Mouse (Mus musculus): ENCODE data around the gene Leprot.
A peak's percentile ranks its signal among the peaks of the same experiment; 100 is the strongest.

Gene Leprot

DNA sequence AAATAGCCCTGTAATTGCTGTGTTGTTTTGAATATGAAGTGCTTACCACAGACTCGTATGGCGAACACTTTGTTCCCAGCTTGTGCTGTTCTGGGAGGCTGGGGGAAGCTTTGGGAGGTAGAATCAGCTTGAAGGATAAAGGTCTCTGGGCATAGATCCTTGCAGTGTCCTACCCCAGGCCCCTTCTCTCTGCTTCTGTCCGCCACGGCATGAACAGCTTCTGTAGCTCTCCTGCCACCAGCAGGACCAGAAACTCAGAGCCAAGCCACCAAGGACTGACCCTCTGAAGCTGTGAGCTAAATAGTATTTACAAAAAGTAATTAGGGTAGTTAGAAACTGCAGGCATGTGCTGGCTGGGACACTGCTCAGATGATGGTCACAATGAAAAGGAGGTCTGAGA is 17.2 kb downstream of the Leprot start:
- DNase-seq (ENCODE audit: low spot score): no peak

DNA sequence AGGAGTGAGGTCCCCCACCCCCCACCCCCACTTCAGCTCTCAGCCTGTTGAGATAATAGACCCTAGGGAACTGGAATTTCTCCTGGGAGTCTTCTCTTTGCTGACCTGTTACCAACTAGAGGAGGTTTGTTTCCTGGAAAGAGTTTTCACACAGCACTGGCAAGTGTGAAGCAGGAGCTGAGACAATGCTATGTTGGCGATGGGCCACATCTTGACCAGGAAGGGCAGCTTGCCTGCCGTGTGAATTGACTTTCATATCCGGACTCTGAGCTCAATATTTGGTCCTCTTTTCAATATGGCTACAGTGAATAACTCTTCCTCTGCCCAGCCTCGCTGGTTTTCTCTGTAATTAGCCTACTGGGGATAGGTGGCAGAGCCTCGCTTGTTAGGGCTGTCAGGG is 21.6 kb downstream of the Leprot start:
- no peak for DNase-seq (ENCODE audit: low spot score)

DNA sequence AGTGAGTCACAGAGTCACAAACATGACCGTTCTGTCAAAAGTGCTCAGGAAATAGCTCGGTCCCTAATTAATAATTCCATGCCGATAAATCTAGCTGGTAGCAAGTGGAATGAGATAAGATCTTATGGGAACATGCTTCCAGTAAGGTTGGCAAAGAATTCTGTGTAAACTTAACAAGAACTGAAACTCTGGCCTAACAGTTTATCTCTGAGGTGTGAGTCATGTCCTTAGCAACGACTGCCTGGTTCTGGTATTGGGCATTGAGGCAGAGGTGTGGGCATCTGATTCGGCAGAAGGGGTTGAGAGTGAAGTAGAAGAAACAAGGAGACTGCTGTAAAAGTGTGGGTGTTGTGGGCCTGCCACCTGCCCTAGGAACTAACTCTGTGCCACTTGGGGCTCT is 22.3 kb downstream of the Leprot start:
- no peak for DNase-seq (ENCODE audit: low spot score)

DNA sequence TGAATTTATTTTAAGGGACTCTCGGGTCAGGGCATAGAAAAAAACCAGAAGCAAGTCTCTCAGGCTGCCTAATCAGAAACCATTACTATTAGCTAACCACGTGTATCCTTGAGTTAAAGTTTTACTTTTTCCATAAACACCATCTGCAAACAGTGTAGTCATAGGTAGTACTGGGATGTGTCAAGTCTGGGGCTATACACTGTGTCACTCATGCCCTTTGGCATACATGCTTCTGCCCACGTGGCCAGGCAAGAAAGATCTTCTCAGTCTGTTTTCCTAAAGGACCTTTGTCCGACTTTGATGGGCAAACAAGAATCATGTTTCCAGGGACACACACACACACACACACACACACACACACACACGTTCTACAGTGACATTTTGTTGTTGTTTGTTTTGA is 27.3 kb downstream of the Leprot start:
- no peak for DNase-seq (ENCODE audit: low spot score)

DNA sequence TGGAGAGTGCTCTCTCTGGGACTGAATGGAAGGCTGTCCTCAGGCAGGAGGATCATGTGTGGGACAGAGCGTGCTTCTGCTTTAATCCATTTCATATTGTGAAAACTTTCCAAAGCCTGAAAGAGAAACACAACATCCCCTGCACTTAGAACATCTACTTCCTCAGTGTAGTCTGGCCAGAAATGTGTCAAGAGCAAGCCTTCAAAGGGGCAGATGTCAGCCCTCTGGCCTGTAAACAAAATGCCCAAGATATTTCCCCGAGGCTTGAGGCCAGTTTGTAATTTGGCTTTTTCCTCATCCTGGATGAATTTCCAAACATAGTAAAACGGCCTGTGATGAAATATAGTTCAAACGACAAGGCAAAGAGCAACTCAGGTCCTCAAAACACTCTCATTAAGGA is 28.2 kb downstream of the Leprot start:
- DNase-seq (ENCODE audit: low spot score): no peak

DNA sequence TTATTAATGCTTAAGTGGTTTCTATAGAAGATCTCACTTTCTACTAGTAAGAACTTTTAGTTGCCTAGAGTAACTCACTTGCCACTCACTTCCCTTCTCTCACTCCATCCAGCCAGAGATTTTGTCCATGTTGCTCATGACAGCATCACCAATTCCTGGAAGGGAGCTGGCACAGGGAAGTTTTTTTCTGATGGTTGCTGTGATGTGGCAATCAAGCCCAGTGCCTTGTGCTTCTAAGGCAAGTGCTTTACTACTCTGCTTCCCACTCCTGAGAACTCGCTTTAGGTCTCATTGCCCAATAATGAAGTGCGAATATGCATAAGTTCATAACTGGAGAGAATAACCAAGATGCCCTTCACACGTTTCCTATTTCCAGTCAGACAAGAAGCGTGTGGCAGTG is 35.1 kb downstream of the Leprot start:
- DNase-seq (ENCODE audit: low spot score): no peak

DNA sequence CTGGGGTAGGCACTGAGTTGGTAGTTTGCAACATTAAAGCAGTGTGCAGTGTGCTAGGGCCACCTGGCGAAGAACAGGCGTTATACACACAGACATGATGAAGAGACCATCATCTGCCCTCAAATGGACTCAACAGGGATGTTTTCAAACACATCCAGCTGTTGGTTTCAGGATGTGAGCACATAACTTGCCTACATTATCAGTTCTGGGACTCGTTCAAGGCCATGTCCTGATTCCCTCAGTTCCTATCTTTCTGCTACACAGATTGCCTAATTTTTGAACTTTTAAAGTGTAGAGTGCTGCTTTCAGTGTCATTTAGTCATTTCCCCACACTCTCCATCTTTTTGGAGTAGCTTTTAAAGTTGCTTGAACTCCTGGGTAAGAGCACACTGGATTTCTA is 35.6 kb downstream of the Leprot start:
- no peak for DNase-seq (ENCODE audit: low spot score)

DNA sequence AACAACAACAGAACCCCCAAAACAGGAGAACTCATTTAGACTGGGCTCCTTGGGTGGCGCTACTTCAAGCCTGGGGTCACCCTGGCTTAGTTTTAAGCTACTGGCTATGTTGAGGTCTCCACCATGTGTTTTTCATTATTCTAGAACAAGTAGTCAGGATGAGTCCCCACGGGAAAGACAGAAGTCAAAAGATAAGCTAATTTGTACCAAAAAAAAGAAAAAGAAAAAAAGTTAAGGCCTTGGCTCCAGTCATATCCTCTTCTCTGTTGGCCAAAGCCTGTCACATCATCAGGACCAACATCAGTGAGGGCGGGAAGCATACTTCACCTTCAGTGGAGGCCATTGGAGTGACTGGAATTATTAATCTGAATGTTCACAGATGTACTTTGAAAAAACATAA is 37.3 kb downstream of the Leprot start:
- DNase-seq (ENCODE audit: low spot score): no peak

DNA sequence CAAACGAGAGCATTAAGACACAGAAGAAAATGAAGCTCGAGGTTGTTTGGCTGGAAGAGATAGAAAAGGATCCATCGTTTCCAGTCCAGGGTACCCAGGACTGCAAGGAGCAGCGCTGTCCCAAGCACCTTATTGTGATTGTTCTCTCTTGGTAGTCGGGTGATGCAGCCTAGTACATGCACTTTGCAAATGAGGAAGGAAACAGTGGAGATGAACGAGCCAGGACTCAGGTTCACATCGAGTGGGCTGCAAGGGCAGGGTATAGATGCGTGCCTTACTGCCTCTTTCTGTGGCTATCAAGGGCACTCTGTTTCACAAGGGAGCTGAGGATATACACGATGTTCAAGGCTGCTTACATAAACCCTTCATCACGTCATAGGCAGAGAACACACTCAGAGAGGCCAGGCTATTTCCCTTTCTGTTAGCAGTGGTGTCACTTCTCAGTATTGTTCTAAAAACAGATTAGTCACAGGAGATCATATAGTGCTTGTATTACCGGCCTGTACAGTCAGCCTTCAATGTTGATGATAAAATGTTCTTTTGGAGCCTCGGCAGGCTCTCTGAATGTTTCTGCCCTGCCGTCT is 38.8 kb downstream of the Leprot start:
- DNase-seq (ENCODE audit: low spot score): no peak

DNA sequence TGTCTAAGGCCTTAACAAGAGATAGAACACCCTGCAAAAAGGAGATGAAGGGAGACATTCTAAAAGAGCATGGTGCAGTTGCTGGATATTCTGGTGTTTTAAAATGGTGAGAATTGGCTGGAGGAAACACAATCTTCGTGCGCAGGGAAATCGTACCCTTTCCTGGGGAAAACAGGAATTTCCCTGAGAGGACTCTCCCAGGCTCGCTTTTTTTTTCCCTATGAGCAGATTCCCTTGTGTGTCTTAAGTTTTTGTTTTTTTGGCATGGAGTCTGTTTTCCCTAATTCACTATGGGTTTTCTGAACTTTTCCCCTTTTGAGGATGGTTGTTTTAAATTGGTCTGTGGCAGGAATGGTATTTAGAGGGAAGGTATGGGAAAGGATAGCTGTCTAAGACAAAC is 41.7 kb downstream of the Leprot start:
- DNase-seq (ENCODE audit: low spot score): no peak

DNA sequence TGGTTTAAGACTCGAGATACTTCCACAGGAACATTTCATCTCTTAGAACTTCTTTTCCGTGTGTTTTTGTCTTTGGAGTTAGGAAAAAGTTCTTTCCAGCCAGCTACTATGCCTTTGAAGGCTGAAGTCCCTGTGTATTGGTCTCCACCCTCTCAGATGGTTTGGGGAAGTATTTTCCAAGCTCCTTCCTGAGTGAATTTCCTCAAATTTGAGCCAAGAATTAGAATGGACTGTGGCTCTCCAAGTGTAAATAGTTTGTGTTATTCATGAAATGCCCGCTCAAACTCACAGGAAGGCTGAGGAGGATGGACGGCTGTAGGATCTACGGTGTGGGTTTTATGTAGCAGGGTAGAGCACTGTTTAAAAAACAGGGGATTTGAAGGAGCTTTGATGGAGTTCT is 42.1 kb downstream of the Leprot start:
- no peak for DNase-seq (ENCODE audit: low spot score)

DNA sequence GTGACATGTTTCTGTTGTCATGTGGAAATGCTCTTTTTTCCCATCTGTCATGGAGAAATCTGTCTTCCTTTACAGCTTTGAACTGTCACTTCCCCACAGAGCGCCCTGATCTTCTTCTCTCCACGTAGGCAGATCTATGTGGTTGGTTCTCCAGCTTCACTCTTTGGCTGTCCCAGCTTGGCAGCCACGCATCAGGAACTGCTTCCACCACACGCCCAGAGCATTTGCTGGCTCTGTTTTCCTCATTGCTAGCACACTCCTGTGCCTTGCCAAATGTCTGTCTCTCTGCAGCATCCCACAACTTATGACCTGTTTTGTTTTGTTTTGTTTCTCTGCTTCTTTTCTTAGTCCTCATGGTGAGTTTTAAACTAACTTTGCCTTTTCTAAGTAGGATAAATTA is 45.4 kb downstream of the Leprot start:
- DNase-seq (ENCODE audit: low spot score): no peak

DNA sequence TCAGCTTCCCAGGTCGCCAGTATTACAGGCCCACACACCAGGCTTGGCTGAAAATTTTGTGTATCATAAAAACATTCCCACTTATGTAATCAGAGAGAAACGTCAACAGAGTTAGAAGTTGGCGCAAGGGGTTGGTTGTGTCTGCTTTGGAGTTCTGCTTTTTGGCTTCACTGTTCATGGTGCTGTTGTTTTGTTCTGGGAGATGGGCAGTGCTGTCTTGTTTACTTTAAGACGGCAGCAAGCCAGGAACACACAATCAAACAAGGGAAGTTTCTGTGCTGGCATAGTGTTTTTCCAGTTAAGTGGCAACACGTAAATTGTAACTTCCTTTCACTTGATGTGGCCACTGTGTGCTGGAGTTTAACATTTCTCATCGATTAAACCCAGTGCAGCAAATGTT is 47.0 kb downstream of the Leprot start:
- DNase-seq (ENCODE audit: low spot score): no peak

DNA sequence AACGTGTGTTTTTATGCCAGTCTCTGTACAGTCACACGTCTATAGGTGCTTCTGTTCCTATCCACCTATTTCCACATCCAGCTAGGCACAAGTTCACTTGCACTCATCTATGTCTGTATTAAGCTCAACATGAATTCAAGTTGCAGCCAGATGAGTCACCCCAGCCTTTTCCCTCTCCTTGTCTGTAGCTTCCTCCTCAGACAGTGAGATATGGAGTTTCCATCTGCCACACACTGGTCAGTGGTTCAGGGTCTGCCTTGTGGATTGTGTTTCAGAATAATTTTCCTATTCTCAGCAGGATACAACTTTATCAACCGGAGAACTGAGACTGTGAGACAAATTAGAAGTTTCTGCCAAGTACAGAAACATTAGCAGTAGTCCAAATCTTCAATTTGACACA is 49.7 kb downstream of the Leprot start:
- DNase-seq (ENCODE audit: low spot score): no peak

DNA sequence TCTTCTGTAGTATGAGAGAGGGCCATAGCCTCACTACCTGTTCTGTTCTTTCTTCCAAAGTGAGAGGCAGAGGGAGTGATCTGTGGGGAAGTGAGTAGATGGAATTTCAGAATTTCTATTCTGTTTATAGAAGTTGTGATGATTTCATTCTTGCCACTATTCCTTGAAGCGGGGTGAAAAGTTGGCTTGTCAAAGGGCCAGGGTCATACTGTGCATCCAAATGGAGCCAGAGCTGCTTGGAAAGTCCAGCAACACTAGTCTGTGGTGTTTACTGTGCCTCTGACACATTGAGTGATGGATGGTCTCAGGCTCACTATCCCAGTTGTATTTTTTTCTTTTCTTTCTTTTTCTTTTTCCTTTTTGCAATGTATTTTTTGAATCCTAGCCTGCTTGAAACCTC is 51.9 kb downstream of the Leprot start:
- no peak for DNase-seq (ENCODE audit: low spot score)

DNA sequence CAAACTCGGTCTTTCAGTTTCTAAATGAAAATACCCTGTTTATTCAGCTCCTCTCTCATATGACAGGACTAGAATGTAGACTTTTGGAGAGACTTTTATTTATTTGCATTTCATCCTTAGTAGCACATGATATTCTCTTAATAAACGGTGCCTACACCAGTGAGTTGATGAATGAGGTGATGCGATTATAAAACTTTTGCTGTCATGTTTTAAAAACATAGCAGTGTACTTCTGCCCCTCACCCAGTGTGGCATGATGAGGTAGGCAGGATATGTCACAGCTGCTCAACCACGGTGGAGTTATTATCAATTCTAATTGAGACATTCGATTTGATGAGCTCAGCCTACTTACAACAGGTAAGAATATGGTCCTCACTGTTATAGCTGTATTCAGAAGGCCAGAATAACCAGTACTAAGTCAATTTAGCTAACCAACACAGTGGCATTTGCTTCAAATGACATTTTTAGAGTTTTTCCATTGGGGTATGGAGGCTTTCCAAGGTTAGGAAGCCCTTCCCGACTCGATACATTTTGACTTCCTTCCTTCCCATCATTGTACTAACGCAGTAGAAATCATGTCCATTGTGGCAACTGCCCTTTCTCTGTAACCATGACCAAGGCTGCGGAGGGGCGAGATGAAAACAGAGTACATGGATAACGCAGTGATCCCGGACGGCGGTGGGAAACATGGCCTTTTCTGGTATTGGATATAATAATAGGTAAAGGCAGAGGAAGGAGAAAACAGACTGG is 53.5 kb downstream of the Leprot start:
- DNase-seq (ENCODE audit: low spot score): no peak

DNA sequence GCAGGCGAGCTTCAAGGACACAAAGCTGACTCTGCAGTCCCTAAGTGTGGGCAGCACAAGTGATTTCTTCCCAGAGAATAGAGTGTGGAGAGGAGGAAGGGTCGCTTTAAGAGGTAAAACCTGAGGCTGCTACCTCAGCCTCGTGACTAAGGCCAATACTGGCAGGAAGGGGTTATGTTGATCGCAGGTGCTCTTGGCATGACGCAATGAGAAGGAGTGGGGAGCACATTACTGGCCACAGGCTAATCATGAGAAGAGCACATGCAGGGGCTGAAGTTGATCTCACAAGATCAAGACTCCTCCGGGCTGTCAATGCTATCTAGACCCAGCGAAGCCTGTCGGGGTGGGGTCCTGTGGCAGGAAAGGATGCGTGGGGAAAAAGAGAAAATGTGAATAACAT is 57.8 kb downstream of the Leprot start:
- no peak for DNase-seq (ENCODE audit: low spot score)

DNA sequence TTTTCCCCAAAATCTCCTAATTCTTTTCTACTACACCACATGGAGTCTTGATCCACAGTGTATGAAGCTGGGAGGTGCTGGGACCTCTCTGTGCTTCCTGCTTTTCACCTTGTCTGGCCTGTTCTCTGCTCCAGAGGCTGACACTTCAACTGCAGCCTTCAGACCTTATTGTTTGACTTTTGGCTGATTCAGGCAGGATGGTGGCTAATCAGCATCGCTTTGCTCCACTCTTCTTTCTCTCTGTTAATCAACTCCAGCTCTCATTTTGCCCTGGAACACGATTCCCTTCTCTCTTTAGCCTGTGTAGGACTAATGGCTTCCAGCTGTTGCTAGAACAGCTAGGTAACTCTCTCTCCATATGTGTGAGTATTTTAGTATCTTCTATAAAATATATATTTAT is 59.7 kb downstream of the Leprot start:
- peak; percentile 79 for DNase-seq (ENCODE audit: low spot score)

DNA sequence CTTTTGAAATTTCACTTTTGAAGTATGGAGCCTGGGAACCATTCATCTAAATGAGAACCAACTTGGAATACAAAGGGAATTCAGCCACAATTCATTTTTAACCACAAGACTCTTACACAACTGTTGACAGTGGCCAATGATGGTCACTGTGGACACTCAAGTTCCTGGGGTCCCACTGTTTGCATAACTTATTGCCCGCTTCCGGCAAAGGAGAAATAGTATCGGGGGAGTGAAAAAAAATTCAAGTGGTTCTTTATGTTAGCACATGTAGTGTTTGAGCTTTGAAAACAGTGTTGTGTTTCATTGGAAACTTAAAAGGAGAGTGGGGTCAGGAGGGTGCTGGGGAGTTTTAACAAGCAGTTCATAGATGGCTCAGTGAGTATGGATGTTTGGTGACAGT is 60.4 kb downstream of the Leprot start:
- peak; percentile 61 for DNase-seq (ENCODE audit: low spot score)
